Mouse (Mus musculus) neural tube, embryonic 14.5 days (tissue): ENCODE data around the gene Pappa. TPM values are rescaled to one million over a fixed set of nuclear protein-coding genes. Genes with fewer than 3 reads are reported as not detected.

Experiments
- ATAC-seq: fragments of 200-750 bp; cut with Nextera tagmentation; 2 replicates; pipeline ENCODE4 v1.8.0; 2017; ENCODE audit warnings: low read depth, mild to moderate bottlenecking, moderate TSS enrichment, moderate library complexity
- H3K27ac ChIP-seq: fragments of 300-500 bp; sonication (generic); 2 replicates; pipeline ENCODE4 v1.5.1; 2014; ENCODE audit warnings: low read depth, mild to moderate bottlenecking, control low read depth, low read length, moderate library complexity, mixed read lengths
- H3K27me3 ChIP-seq: fragments of 300-500 bp; sonication (generic); 2 replicates; pipeline ENCODE4 v1.6.1; 2014; ENCODE audit warnings: low read length; ENCODE audit not compliant: control insufficient read depth, insufficient read depth
- H3K36me3 ChIP-seq: fragments of 300-500 bp; sonication (generic); 2 replicates; pipeline ENCODE4 v1.6.1; 2014; ENCODE audit warnings: low read length, mixed read lengths; ENCODE audit not compliant: control insufficient read depth, insufficient read depth
- H3K4me1 ChIP-seq: fragments of 300-500 bp; sonication (generic); 2 replicates; pipeline ENCODE4 v1.6.1; 2014; ENCODE audit warnings: low read length; ENCODE audit not compliant: control insufficient read depth, insufficient read depth
- H3K4me2 ChIP-seq: fragments of 300-500 bp; sonication (generic); 2 replicates; pipeline ENCODE4 v1.6.1; 2014; ENCODE audit warnings: mild to moderate bottlenecking, low read depth, low read length, control low read depth
- H3K4me3 ChIP-seq: fragments of 300-500 bp; sonication (generic); 2 replicates; pipeline ENCODE4 v1.5.1; 2014; ENCODE audit warnings: low read depth, low read length, control low read depth, mixed read lengths
- H3K9ac ChIP-seq: fragments of 300-500 bp; sonication (generic); replicated peaks from 2 replicates; pipeline ENCODE4 v1.6.1; 2014; ENCODE audit warnings: low read depth, mild to moderate bottlenecking, control low read depth, low read length, mixed read lengths
- H3K9me3 ChIP-seq: fragments of 300-500 bp; sonication (generic); 2 replicates; pipeline ENCODE4 v1.6.1; 2016; ENCODE audit warnings: low read length; ENCODE audit not compliant: control insufficient read depth
- WGBS: fragments of 180-500 bp; shearing (Covaris S2); extraction: QIAGEN DNeasy Blood & Tissue Kit; methylation state at CpG from one replicate; pipeline ENCODE4 v1.1.7; 2014; 5-methylcytosine and 5-hydroxymethylcytosine counted together
- polyA plus RNA-seq: library from polyadenylated mRNA; unstranded; fragments of >200 nt; fragmentation: Nextera tagmentation; extraction: Ambion mirVana; gene quantifications from 2 replicates; pipeline ENCODE4 v1.2.1, GENCODE M21; 2014

The Pappa gene
- polyA plus RNA-seq, 1 experiment from 2014 or later, result 1.2 TPM

DNA sequence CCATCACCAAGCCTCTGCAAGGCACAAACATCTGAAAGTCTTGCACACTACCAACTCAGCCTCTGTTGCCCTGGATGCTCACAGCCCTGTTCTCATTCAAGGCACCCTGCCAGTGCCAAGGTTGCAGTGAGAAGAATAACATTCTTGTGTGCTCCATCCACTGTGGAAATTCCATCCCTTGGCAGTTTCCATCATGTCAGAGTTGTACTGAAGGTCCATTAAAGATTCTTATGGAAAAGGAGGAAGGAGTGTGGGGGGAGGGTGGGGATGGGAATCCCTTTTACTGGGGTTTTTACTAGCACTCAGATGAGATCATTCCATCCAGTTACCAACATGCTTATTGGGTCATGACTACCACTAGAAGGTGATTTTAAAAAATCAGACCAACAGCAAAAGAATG is 243.2 kb downstream of the Pappa start:
- Histone ChIP-seq H3K4me1 (no peaks in the 10 kb centered on the region), H3K36me3 (no peaks in the 10 kb centered on the region), H3K4me3 (no peak overlapping the region), H3K27me3 (no peaks in the 10 kb centered on the region), H3K9ac (no peak overlapping the region), H3K4me2 (no peak overlapping the region), H3K27ac (no peak overlapping the region), H3K9me3 (no peaks in the 10 kb centered on the region)
- ATAC-seq, result no peak

DNA sequence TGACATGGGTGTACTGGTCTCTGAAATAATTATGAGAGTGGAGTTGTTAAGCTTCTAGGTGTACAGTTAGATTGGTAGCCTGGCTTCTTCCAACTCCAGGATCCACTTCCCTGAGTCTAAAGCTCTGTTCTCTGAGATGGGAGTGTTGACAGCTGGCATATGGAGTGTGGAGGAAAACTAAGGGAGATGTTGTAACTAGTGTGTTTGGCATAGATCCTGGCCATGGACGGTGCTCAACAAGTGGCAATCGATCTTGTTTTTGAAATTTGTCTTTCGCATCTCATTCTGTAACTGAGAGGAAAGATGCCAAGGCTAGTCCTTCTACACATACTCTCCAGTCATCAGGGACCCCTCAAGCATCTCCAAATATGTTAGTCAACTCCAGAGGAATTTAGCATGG is 248.8 kb downstream of the Pappa start:
- ATAC-seq, result no peak
- H3K27me3 ChIP-seq, result no peaks in the 10 kb centered on the region

DNA sequence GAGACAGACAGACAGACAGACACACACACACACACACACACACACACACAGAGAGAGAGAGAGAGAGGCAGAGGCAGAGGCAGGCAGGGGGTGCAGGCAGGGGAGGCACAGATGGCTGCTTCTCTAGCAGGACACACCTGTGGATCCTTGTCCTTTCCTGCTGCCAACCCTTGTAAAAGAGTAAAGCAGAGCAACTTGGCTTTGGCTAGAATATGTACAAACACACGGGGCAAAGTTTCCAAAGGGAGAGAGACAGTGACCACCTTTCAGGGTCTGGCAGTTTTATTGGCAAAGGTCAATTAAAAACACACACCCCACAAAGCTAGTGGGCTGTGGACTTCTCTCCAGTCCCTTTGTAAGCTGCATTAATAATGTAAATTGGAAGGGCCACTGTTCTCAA is 249.9 kb downstream of the Pappa start:
- H3K36me3 ChIP-seq, result no peaks in the 10 kb centered on the region
- H3K9ac ChIP-seq, result no peak overlapping the region
- no peaks in the 10 kb centered on the region for H3K27me3 ChIP-seq
- H3K4me3 ChIP-seq, result no peak overlapping the region
- ATAC-seq, result no peak
- H3K27ac ChIP-seq, result no peak overlapping the region
- no peak overlapping the region for H3K4me2 ChIP-seq
- H3K9me3 ChIP-seq, result no peaks in the 10 kb centered on the region
- 0% methylated on average over 1 of the region's 1 CpGs for WGBS
- no peaks in the 10 kb centered on the region for H3K4me1 ChIP-seq

More for the DNA sequence above, 248.8 kb downstream of the Pappa start:
- H3K27ac ChIP-seq, result no peak overlapping the region
- H3K4me3 ChIP-seq, result no peak overlapping the region
- no peaks in the 10 kb centered on the region for H3K4me1 ChIP-seq
- H3K9ac ChIP-seq, result no peak overlapping the region
- H3K36me3 ChIP-seq, result no peaks in the 10 kb centered on the region
- 95% methylated on average over 3 of the region's 3 CpGs for WGBS
- H3K4me2 ChIP-seq, result no peak overlapping the region
- no peaks in the 10 kb centered on the region for H3K9me3 ChIP-seq

DNA sequence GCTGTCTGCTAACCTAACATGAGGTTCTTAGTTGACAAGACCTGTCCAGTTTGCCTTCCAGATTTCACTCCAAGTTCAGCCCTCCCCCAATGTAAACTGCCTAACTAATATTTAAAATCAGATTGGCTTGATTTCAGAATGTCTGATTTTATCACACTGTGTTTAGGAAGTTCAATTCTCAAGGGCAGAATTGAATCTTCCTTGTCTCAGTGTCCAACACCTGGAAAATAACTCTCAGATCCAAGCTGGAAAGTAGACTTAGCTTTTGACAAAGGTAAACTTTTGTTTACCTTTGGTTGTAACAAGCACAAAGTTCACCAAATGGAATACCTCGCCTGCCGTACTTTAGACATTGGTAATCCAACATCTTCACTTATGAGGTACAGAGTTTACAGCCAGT is 252.6 kb downstream of the Pappa start:
- no peak for ATAC-seq
- Histone ChIP-seq H3K27ac (no peak overlapping the region), H3K27me3 (no peaks in the 10 kb centered on the region), H3K36me3 (no peaks in the 10 kb centered on the region), H3K9ac (no peak overlapping the region), H3K9me3 (no peaks in the 10 kb centered on the region), H3K4me1 (no peaks in the 10 kb centered on the region), H3K4me3 (no peak overlapping the region), H3K4me2 (no peak overlapping the region)
- WGBS, result 97% methylated on average over 2 of the region's 2 CpGs

DNA sequence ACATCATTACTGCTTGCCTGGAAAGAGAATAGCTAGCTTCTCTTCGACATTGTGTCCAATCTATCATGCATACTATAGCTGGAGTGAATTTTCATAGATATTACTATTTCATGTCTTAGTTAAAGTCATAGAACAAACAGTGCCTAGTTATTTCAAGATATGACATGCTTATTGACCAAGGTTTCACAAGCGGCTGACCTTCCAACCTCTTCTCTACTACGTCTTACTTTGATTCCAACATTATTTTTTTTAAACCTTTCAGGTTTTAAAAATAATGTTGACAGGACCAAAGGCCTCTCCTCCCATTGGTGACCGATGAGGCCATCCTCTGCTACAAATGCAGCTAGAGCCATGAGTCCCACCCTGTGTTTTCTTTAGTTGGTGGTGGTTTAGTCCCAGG is 255.5 kb downstream of the Pappa start:
- Histone ChIP-seq H3K9me3 (no peaks in the 10 kb centered on the region), H3K36me3 (no peaks in the 10 kb centered on the region), H3K9ac (no peak overlapping the region), H3K4me1 (no peaks in the 10 kb centered on the region), H3K27me3 (no peaks in the 10 kb centered on the region), H3K4me3 (no peak overlapping the region), H3K27ac (no peak overlapping the region), H3K4me2 (no peak overlapping the region)
- ATAC-seq, result no peak
- WGBS, result 94% methylated on average over 4 of the region's 4 CpGs

GRCm38 (mm10) chr4:65383070-65383469 is 259.1 kb downstream of the Pappa start:
- Histone ChIP-seq H3K4me3 (no peak overlapping the region), H3K9me3 (no peaks in the 10 kb centered on the region), H3K4me2 (no peak overlapping the region), H3K36me3 (no peaks in the 10 kb centered on the region), H3K9ac (no peak overlapping the region), H3K27ac (no peak overlapping the region), H3K27me3 (no peaks in the 10 kb centered on the region), H3K4me1 (no peaks in the 10 kb centered on the region)
- WGBS, result 84% methylated on average over 4 of the region's 4 CpGs
- ATAC-seq, result no peak

- Histone ChIP-seq H3K27ac (no peak overlapping the region), H3K27me3 (no peaks in the 10 kb centered on the region), H3K36me3 (no peaks in the 10 kb centered on the region), H3K4me1 (no peaks in the 10 kb centered on the region), H3K4me2 (no peak overlapping the region), H3K9ac (no peak overlapping the region), H3K4me3 (no peak overlapping the region), H3K9me3 (no peaks in the 10 kb centered on the region)
- WGBS, result 32% methylated on average over 4 of the region's 4 CpGs
- ATAC-seq, result no peak
Observed at GRCm38 (mm10) chr4:65391001-65391400, 267.0 kb downstream of the Pappa start.

- ATAC-seq, result no peak
- no peak overlapping the region for H3K4me2 ChIP-seq
Observed at GRCm38 (mm10) chr4:65396806-65397205, 272.8 kb downstream of the Pappa start.

DNA sequence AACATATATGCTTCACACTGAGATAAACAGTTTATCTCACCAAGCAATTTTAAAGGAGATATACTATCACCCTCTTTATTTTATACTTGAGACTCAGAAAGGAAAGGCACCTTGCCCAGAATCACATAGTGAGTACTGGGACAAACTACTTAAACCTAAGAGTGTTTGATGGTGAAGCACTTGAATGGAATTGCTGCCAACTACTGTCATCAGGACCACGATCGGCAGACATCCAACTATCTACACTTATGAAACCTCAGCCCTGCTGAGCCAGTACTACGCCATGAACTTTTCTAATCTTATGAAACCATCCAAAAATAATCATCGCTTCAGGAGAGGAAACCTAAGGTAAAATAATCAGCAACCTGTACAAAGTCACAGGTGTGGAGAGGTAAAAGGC is 275.5 kb downstream of the Pappa start:
- WGBS, result 97% methylated on average over 4 of the region's 4 CpGs
- H3K9ac ChIP-seq, result no peak overlapping the region
- ATAC-seq, result no peak

More at GRCm38 (mm10) chr4:65396806-65397205, 272.8 kb downstream of the Pappa start:
- Histone ChIP-seq H3K4me1 (no peaks in the 10 kb centered on the region), H3K9me3 (no peaks in the 10 kb centered on the region), H3K27me3 (no peaks in the 10 kb centered on the region), H3K9ac (no peak overlapping the region), H3K4me3 (no peak overlapping the region), H3K27ac (no peak overlapping the region), H3K36me3 (no peaks in the 10 kb centered on the region)
- WGBS, result 68% methylated on average over 3 of the region's 3 CpGs

GRCm38 (mm10) chr4:65402286-65402685 is 278.3 kb downstream of the Pappa start:
- Histone ChIP-seq H3K4me1 (no peaks in the 10 kb centered on the region), H3K27ac (no peak overlapping the region), H3K27me3 (no peaks in the 10 kb centered on the region), H3K9me3 (no peaks in the 10 kb centered on the region), H3K4me3 (no peak overlapping the region), H3K9ac (no peak overlapping the region), H3K36me3 (no peaks in the 10 kb centered on the region), H3K4me2 (no peak overlapping the region)
- ATAC-seq, result no peak
- 87% methylated on average over 5 of the region's 5 CpGs for WGBS

More for the DNA sequence above, 275.5 kb downstream of the Pappa start:
- no peaks in the 10 kb centered on the region for H3K27me3 ChIP-seq
- H3K9me3 ChIP-seq, result no peaks in the 10 kb centered on the region
- no peak overlapping the region for H3K27ac ChIP-seq
- no peak overlapping the region for H3K4me3 ChIP-seq
- H3K4me1 ChIP-seq, result no peaks in the 10 kb centered on the region
- H3K36me3 ChIP-seq, result no peaks in the 10 kb centered on the region
- no peak overlapping the region for H3K4me2 ChIP-seq
